Mouse (Mus musculus): ENCODE measurements at regions not wholly inside any gene's neighbourhood (a gene's known extent, or its start where the extent isn't known, plus 50 kb on each side); places are given as distances from the start of the nearest gene placed in this dataset.

DNA sequence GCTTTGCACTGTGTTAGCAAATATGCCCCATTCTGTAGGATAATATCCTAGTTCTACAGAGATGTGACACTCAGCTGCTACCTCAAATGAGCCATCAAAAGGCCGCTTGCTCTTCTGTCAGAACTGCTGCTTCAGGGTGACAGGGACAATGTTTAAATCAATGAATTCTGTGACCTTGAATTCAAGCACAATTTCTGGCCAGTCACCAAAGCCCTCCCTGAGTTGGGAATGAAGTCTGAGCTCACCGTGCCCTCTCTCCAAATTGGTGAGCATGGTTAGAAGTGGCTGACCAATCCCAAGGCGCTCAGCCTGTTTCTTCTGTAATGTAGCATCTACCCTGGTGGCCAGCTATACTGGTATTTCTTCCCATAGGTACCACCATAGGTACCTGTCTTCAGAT, 113.8 kb upstream of the Aldh1b1 start:
- no peaks in the 10 kb centered on the region for H3K9me3 ChIP-seq (replicated peaks; ENCODE audit: insufficient read depth, low read length)
- H3K9ac ChIP-seq (ENCODE audit: control insufficient read depth, low read depth, low read length, poor library complexity, severe bottlenecking), result no peak overlapping the region
- no peak for DNase-seq (ENCODE audit: low read depth, low spot score)
- H3K27ac ChIP-seq (ENCODE audit: control insufficient read depth, low read depth, low read length), result no peak overlapping the region
- H3K27me3 ChIP-seq (ENCODE audit: control insufficient read depth in 1 of 2, insufficient read depth in 2 of 2, low read length in 2 of 2), result peaks cover 9 to 13% of the 10 kb centered on the region in 2 experiments; a peak in 3 of 4 replicates
- no peak for TF ChIP-seq RAD21 (IDR thresholded peaks at IDR 0.05; ENCODE audit: low read depth, low read length)
- no peaks in the 10 kb centered on the region for H3K79me2 ChIP-seq (ENCODE audit: control insufficient read depth, insufficient read depth, low read length, poor library complexity)
- no peak overlapping the region for H3K4me3 ChIP-seq (ENCODE audit: control insufficient read depth in 1 of 2, insufficient read depth in 1 of 2, low read depth in 2 of 2, low read length in 2 of 2)
- H3K36me3 ChIP-seq (ENCODE audit: control insufficient read depth in 1 of 2, insufficient read depth in 2 of 2, low read length in 2 of 2), result no peaks in the 10 kb centered on the region
- H3K4me1 ChIP-seq (ENCODE audit: control insufficient read depth in 1 of 2, insufficient read depth in 2 of 2, low read length in 2 of 2), result no peaks in the 10 kb centered on the region

DNA sequence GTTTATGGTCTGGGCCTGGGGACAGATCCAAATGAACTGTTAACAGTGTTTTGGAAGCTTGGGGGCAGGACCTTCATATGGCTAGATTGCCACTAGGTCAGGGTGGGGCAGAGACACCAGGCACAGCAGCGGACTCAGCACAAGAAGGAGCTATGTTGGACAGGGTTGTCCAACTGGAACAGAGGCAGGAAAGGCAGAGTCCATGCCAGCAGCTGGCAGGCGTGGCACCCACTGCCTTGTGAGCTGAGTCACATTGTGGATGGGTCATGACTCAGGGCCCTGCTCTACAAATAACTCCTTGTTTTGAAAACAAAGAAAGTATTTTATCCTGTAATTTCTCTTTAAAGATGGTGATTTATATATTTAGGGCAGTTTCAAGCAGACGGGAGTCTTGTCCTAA, 115.6 kb upstream of the Aldh1b1 start:
- no peaks in the 10 kb centered on the region for H3K36me3 ChIP-seq (ENCODE audit: control insufficient read depth in 1 of 2, insufficient read depth in 2 of 2, low read length in 2 of 2)
- H3K79me2 ChIP-seq (ENCODE audit: control insufficient read depth, insufficient read depth, low read length, poor library complexity), result no peaks in the 10 kb centered on the region
- peaks cover 11 to 13% of the 10 kb centered on the region in 2 experiments; a peak in 3 of 4 replicates for H3K27me3 ChIP-seq (ENCODE audit: control insufficient read depth in 1 of 2, insufficient read depth in 2 of 2, low read length in 2 of 2)
- H3K9me3 ChIP-seq (replicated peaks; ENCODE audit: insufficient read depth, low read length), result no peaks in the 10 kb centered on the region
- H3K4me3 ChIP-seq (ENCODE audit: control insufficient read depth in 1 of 2, insufficient read depth in 1 of 2, low read depth in 2 of 2, low read length in 2 of 2), result no peak overlapping the region
- TF ChIP-seq GATA1 (IDR thresholded peaks at IDR 0.05; ENCODE audit: low read depth, low read length) (no peak), BHLHE40 (IDR thresholded peaks at IDR 0.05; ENCODE audit: borderline replicate concordance, low read depth, low read length) (no peak), NELFE (IDR thresholded peaks at IDR 0.05; ENCODE audit: low read depth, low read length) (no peak), ETS1 (IDR thresholded peaks at IDR 0.05; ENCODE audit: low read depth, low read length) (no peak), EP300 (IDR thresholded peaks at IDR 0.05; ENCODE audit: low read depth in 1 of 2, low read length in 2 of 2) (no peak), MAZ (IDR thresholded peaks at IDR 0.05; ENCODE audit: low read depth, low read length) (no peak), RCOR1 (IDR thresholded peaks at IDR 0.05; ENCODE audit: low read depth, low read length) (no peak), TCF12 (IDR thresholded peaks at IDR 0.05; ENCODE audit: low read depth, low read length) (no peak), ZKSCAN1 (IDR thresholded peaks at IDR 0.05; ENCODE audit: low read depth, low read length) (no peak), POLR2A (IDR thresholded peaks at IDR 0.05; ENCODE audit: control insufficient read depth in 1 of 2, insufficient read depth in 1 of 2, low read depth in 1 of 2, low read length in 2 of 2, poor library complexity in 1 of 2) (no peak), MAFK (IDR thresholded peaks at IDR 0.05; ENCODE audit: borderline replicate concordance, low read depth, low read length) (no peak), TBP (IDR thresholded peaks at IDR 0.05; ENCODE audit: low read depth, low read length) (no peak), USF2 (IDR thresholded peaks at IDR 0.05; ENCODE audit: borderline replicate concordance in 1 of 2, insufficient read depth in 1 of 2, low read depth in 1 of 2, low read length in 2 of 2) (no peak), MYB (IDR thresholded peaks at IDR 0.05; ENCODE audit: low read depth, low read length) (no peak), CHD1 (IDR thresholded peaks at IDR 0.05; ENCODE audit: low read depth, low read length) (no peak), HCFC1 (IDR thresholded peaks at IDR 0.05; ENCODE audit: low read depth, low read length) (no peak), POLR2AphosphoS2 (IDR thresholded peaks at IDR 0.05; ENCODE audit: low read length) (no peak), SIN3A (IDR thresholded peaks at IDR 0.05; ENCODE audit: low read length) (no peak), CTCF (IDR thresholded peaks at IDR 0.05 in 2 of 3, conservative IDR thresholded peaks at IDR 0.05 in 1 of 3; ENCODE audit: control insufficient read depth in 1 of 3, insufficient read depth in 1 of 3, low read depth in 2 of 3, low read length in 3 of 3, poor library complexity in 1 of 3, severe bottlenecking in 1 of 3) (no peak), POLR2AphosphoS5 (IDR thresholded peaks at IDR 0.05; ENCODE audit: borderline replicate concordance, low read depth, low read length) (no peak)
- no peak overlapping the region for H3K27ac ChIP-seq (ENCODE audit: control insufficient read depth, low read depth, low read length)
- no peak for DNase-seq (ENCODE audit: low read depth, low spot score)
- H3K4me1 ChIP-seq (ENCODE audit: control insufficient read depth in 1 of 2, insufficient read depth in 2 of 2, low read length in 2 of 2), result no peaks in the 10 kb centered on the region
- no peak overlapping the region for H3K9ac ChIP-seq (ENCODE audit: control insufficient read depth, low read depth, low read length, poor library complexity, severe bottlenecking)
